21 mouse cellular contexts compared by ENCODE assay signal in the genomic region with DNA sequence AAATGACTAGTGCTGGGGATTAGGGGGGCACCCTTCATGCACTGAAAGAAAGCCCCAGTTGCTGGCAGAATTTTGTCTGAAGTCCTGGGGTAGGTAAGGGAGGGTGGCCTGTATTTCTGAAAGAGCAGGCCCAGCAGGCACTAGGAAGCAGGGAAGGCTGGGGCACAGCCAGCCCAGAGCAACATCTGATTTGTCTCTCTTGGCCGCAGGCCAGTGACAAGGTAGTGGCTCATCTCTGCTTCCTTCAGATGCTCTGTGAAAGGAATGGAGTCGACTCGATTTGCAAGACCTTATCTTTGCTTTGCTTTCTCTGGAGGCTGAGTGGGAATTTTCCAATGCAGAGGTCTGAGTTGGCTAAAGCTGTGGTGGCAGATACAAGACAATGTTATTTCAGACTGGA.
DNase-seq lines count a peak whose midpoint lies in the region; ATAC-seq and TF ChIP-seq lines count a peak whose summit lies in the region.
"Had no signal": no experiment of that assay in that cellular context is flagged by ENCODE, and none has a peak within 500 bp of the region (broad histone marks: within the 10 kb centered on the region; RNA-seq: fewer than 3 reads in every experiment).

No protein-coding gene starts in this region.

- no peak overlapping the region for H3K27ac ChIP-seq in cerebellum, adult 2 months (ENCODE audit: insufficient read depth, low read length)
- H3K27ac ChIP-seq in heart, postnatal 0 days (ENCODE audit: low read depth): no peak overlapping the region
- no peak overlapping the region for H3K27ac ChIP-seq in heart, embryonic 10.5 days
- H3K27ac ChIP-seq: forebrain, embryonic 12.5 days; kidney, postnatal 0 days; neural tube, embryonic 15.5 days had no signal

- no peak overlapping the region for H3K9ac ChIP-seq in heart, postnatal 0 days (replicated peaks; ENCODE audit: low read depth, low read length)
- H3K9ac ChIP-seq: forebrain, embryonic 12.5 days; neural tube, embryonic 15.5 days had no signal

- TF ChIP-seq CTCF in cerebellum, adult 2 months (IDR thresholded peaks at IDR 0.05; ENCODE audit: borderline replicate concordance, insufficient read depth, low read depth, low read length): no peak
- no peak for TF ChIP-seq CTCF in heart, postnatal 0 days (IDR thresholded peaks at IDR 0.05; ENCODE audit: low read depth)

- ATAC-seq in heart, postnatal 0 days (ENCODE audit: insufficient read depth, low read depth): no peak
- no peak for ATAC-seq in megakaryocyte-erythroid progenitor cell, adult 5-6 weeks (replicated peaks; ENCODE audit: low FRiP score, low TSS enrichment, poor library complexity, severe bottlenecking)
- ATAC-seq: activated CD4-positive, CD25-positive, alpha-beta regulatory T cell, adult 4 months; lung, postnatal 0 days had no signal

- WGBS in cerebellum, adult 2 months: 52% methylated on average over 3 of the region's 3 CpGs
- WGBS in heart, postnatal 0 days: 24% methylated on average over 3 of the region's 3 CpGs
- WGBS in heart, embryonic 10.5 days: 33% methylated on average over 3 of the region's 3 CpGs

- H3K9me3 ChIP-seq in heart, postnatal 0 days (replicated peaks; ENCODE audit: control insufficient read depth, low read length): no peaks in the 10 kb centered on the region
- no peaks in the 10 kb centered on the region for H3K9me3 ChIP-seq in heart, embryonic 10.5 days
- H3K9me3 ChIP-seq: forebrain, embryonic 12.5 days; neural tube, embryonic 15.5 days had no signal

- TF ChIP-seq EP300 in heart, postnatal 0 days (IDR thresholded peaks at IDR 0.05; ENCODE audit: low read depth): no peak

- H3K27me3 ChIP-seq in cerebellum, adult 2 months (ENCODE audit: control insufficient read depth, insufficient read depth, low read length): no peaks in the 10 kb centered on the region
- no peaks in the 10 kb centered on the region for H3K27me3 ChIP-seq in heart, postnatal 0 days (ENCODE audit: control insufficient read depth, insufficient read depth, low read length)
- H3K27me3 ChIP-seq in heart, embryonic 10.5 days (ENCODE audit: insufficient read depth, poor library complexity, severe bottlenecking): no peaks in the 10 kb centered on the region
- H3K27me3 ChIP-seq: forebrain, embryonic 12.5 days; neural tube, embryonic 15.5 days had no signal

- H3K4me3 ChIP-seq in cerebellum, adult 2 months (replicated peaks; ENCODE audit: insufficient read depth, low read depth, low read length): no peak overlapping the region
- no peak overlapping the region for H3K4me3 ChIP-seq in heart, postnatal 0 days (ENCODE audit: low read depth, low read length)
- no peak overlapping the region for H3K4me3 ChIP-seq in heart, embryonic 10.5 days
- H3K4me3 ChIP-seq: forebrain, embryonic 12.5 days; myocyte; neural tube, embryonic 15.5 days had no signal

- TF ChIP-seq POLR2A in cerebellum, adult 2 months (IDR thresholded peaks at IDR 0.05; ENCODE audit: borderline replicate concordance, insufficient read depth, low read length): no peak

- peak; percentile 23 to 47 for DNase-seq in cerebellum, adult 2 months
- no peak for DNase-seq in cerebellum, adult 9-10 months
- peak; percentile 34 for DNase-seq in heart, postnatal 0 days (ENCODE audit: low spot score)
- DNase-seq in heart, embryonic 10.5 days (ENCODE audit: low spot score): no peak
- DNase-seq in right cerebral cortex, adult 18-20 months: peak; percentile 5
- no peak for DNase-seq in right cerebral cortex, postnatal 4 days
- peak; percentile 35 to 67 for DNase-seq in cerebellum, postnatal 25 days
- DNase-seq: gastrocnemius, postnatal 10 days; heart, adult 18-20 months; kidney, adult 11 months; liver; midbrain, embryonic 14.5 days; thymus, postnatal 14 days had no signal

- no peaks in the 10 kb centered on the region for H3K36me3 ChIP-seq in heart, postnatal 0 days (replicated peaks; ENCODE audit: control insufficient read depth, insufficient read depth, low read length)
- no peaks in the 10 kb centered on the region for H3K36me3 ChIP-seq in heart, embryonic 10.5 days
- H3K36me3 ChIP-seq: forebrain, embryonic 12.5 days; G1E; neural tube, embryonic 15.5 days had no signal

- H3K4me2 ChIP-seq in heart, postnatal 0 days (ENCODE audit: low read depth, low read length): no peak overlapping the region
- H3K4me2 ChIP-seq: forebrain, embryonic 12.5 days; neural tube, embryonic 15.5 days had no signal

- H3K4me1 ChIP-seq in cerebellum, adult 2 months (ENCODE audit: control insufficient read depth, insufficient read depth, low read length): peaks cover 7% of the 10 kb centered on the region; the same call in 1 of the 2 replicates
- H3K4me1 ChIP-seq in heart, postnatal 0 days (ENCODE audit: control insufficient read depth, insufficient read depth): 0 out of 2 replicates have a peak, but pooled peaks cover under 1% of the 10 kb centered on the region
- H3K4me1 ChIP-seq in heart, embryonic 10.5 days: peaks cover 21% of the 10 kb centered on the region
- H3K4me1 ChIP-seq: forebrain, embryonic 12.5 days had no signal

Comparison
In these comparisons a context has a peak if more than half of its experiments do, and no peak if none do; other contexts are left out.
1. DNase-seq: peak in cerebellum, adult 2 months (2 of 2), heart, postnatal 0 days (single experiment), right cerebral cortex, adult 18-20 months (single experiment) and cerebellum, postnatal 25 days (2 of 2); none in cerebellum, adult 9-10 months (single experiment), heart, embryonic 10.5 days (single experiment) and right cerebral cortex, postnatal 4 days (single experiment).